ENCODE assay signal across 8 mouse cellular contexts in genomic region chr12:98746746-98747379, GRCm38 (mm10). TPM values are rescaled to one million over a fixed set of nuclear protein-coding genes. Genes with fewer than 3 reads are reported as not detected.
DNase-seq lines count a peak whose midpoint lies in the region; ATAC-seq and TF ChIP-seq lines count a peak whose summit lies in the region.

Gene Zc3h14, plus strand, starts transcription at chr12:98746964.

- H3K4me1 ChIP-seq in hindbrain, postnatal 0 days (ENCODE audit: insufficient read depth, low read length): peaks cover 10% of the 10 kb centered on the region; the same call in 1 of the 2 replicates

- WGBS in hindbrain, postnatal 0 days: 1% methylated on average over 73 of the region's 87 CpGs

- H3K27me3 ChIP-seq in hindbrain, postnatal 0 days (ENCODE audit: insufficient read depth, low read length): no peaks in the 10 kb centered on the region

- peak within 1 kb of the TSS; percentile 85 for H3K9ac ChIP-seq in hindbrain, postnatal 0 days (replicated peaks; ENCODE audit: low read length)

- H3K27ac ChIP-seq in gastrocnemius, adult 2 months: peak within 1 kb of the TSS; percentile 95
- H3K27ac ChIP-seq in hindbrain, postnatal 0 days: peak within 1 kb of the TSS; percentile 91
- peak within 1 kb of the TSS; percentile 95 for H3K27ac ChIP-seq in left cerebral cortex, adult 2 months

- no peaks in the 10 kb centered on the region for H3K9me3 ChIP-seq in hindbrain, postnatal 0 days (ENCODE audit: low read length)

- peak within 1 kb of the TSS; percentile 70 for H3K4me2 ChIP-seq in hindbrain, postnatal 0 days (ENCODE audit: low read depth, low read length)

- intact Hi-C loops in gastrocnemius, adult 2 months (cut with DNase I): loop anchor here (2.0 kb wide), 1 partner anchor 72 kb away; no protein-coding TSS in a partner anchor
- intact Hi-C loops in left cerebral cortex, adult 2 months (cut with DNase I): loop anchor here (1.0 to 5.0 kb wide), 2 partner anchors 9 to 70 kb away; no protein-coding TSS in a partner anchor

- TF ChIP-seq CTCF in gastrocnemius, adult 2 months (IDR thresholded peaks at IDR 0.05): peak; percentile 80
- TF ChIP-seq CTCF in hindbrain, postnatal 0 days (IDR thresholded peaks at IDR 0.05; ENCODE audit: low read depth): peak; percentile 72
- TF ChIP-seq CTCF in left cerebral cortex, adult 2 months (IDR thresholded peaks at IDR 0.05): peak; percentile 71

- peak within 1 kb of the TSS; percentile 96 for H3K4me3 ChIP-seq in gastrocnemius, adult 2 months
- H3K4me3 ChIP-seq in hindbrain, postnatal 0 days (ENCODE audit: low read length): peak within 1 kb of the TSS; percentile 94
- H3K4me3 ChIP-seq in left cerebral cortex, adult 2 months: peak within 1 kb of the TSS; percentile 75

- H3K36me3 ChIP-seq in hindbrain, postnatal 0 days (ENCODE audit: insufficient read depth, low read length): no peaks in the 10 kb centered on the region

- ATAC-seq in hindbrain, postnatal 0 days: peak; percentile 94
- ATAC-seq in megakaryocyte, adult 5-6 weeks (ENCODE audit: poor library complexity, severe bottlenecking): peak; percentile 88

- peak; percentile 89 for DNase-seq in WW6 (ENCODE audit: low read depth, low spot score)
- DNase-seq in cerebellum, postnatal 4 days (ENCODE audit: low spot score in 2 of 2): peak; percentile 85 to 94
- peak; percentile 96 for DNase-seq in gastrocnemius, adult 2 months
- peak; percentile 98 for DNase-seq in hindbrain, postnatal 0 days (ENCODE audit: low spot score)
- DNase-seq in left cerebral cortex, adult 2 months (ENCODE audit: extremely low spot score in 1 of 2, low spot score in 2 of 2): peak; percentile 92 to 94
- DNase-seq in right cerebral cortex, adult 2 months (ENCODE audit: low spot score in 2 of 2): peak; percentile 90
- DNase-seq in urinary bladder, postnatal 14 days (ENCODE audit: low spot score): peak; percentile 93

RNA-seq across cellular contexts. Expression of gene Zc3h14, which starts in this region (rescaled TPM):
- total RNA-seq in gastrocnemius, adult 2 months (2021): 10 to 100 TPM; 45.2 to 47.7 TPM
- 84.1 and 102 TPM in 2 replicates for total RNA-seq in hindbrain, postnatal 0 days (2014; rRNA removed)
- 100.0 and 101 TPM in 2 replicates for polyA plus RNA-seq in hindbrain, postnatal 0 days (2015; fragmentation: Nextera tagmentation; extraction: Ambion mirVana)
- 10 to 100 TPM; 93.1 to 96.1 TPM for total RNA-seq in left cerebral cortex, adult 2 months (2021)
- 102 and 119 TPM in 2 replicates for total RNA-seq in megakaryocyte, adult 5-6 weeks (2015)
- 55.7 and 57.8 TPM in 2 replicates for total RNA-seq in megakaryocyte, adult 5-6 weeks (2017)

Comparison
In these comparisons a context has a peak if more than half of its experiments do, and no peak if none do; other contexts are left out.
1. Peak in every context shown above with its lines: DNase-seq, ATAC-seq, H3K4me3 ChIP-seq and H3K27ac ChIP-seq.